Mouse (Mus musculus): Measurements from ENCODE around the gene Ralbp1. TPM values are rescaled to one million over a fixed set of nuclear protein-coding genes. Genes with fewer than 3 reads are reported as not detected.

Gene Ralbp1
- total RNA-seq, 2 experiments from 2014 or later, result 18.6 to 20.6 TPM

DNA sequence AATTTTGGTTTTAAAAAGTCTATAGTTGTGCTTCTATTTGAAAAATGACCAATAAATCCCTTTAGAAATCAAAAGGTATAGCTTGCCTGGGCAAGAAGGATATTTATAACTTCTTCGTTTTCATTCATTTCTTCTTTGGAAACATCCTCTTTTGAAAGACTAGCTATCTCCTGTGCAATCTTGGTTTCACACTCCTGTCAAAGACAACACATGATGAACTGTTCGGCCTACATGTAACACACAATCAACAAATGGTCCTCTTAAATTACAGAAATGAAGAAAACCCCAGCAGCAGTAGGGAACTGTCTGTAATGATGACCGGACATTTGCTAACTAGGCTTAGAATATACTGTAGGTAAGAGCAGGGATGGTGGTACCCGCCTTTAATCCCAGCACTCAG, 31.6 kb downstream of the Ralbp1 start:
- intact Hi-C loops (cut with DNase I), result no loop called here
- no peak for DNase-seq

GRCm38 (mm10) chr17:65853326-65853725, 32.3 kb downstream of the Ralbp1 start:
- DNase-seq, result no peak
- intact Hi-C loops (cut with DNase I), result no loop called here

GRCm38 (mm10) chr17:65851749-65852148, 33.8 kb downstream of the Ralbp1 start:
- intact Hi-C loops (cut with DNase I), result no loop called here
- no peak for DNase-seq

- DNase-seq, result no peak
- intact Hi-C loops (cut with DNase I), result no loop called here
Measured at GRCm38 (mm10) chr17:65850487-65850886, 35.1 kb downstream of the Ralbp1 start.

DNA sequence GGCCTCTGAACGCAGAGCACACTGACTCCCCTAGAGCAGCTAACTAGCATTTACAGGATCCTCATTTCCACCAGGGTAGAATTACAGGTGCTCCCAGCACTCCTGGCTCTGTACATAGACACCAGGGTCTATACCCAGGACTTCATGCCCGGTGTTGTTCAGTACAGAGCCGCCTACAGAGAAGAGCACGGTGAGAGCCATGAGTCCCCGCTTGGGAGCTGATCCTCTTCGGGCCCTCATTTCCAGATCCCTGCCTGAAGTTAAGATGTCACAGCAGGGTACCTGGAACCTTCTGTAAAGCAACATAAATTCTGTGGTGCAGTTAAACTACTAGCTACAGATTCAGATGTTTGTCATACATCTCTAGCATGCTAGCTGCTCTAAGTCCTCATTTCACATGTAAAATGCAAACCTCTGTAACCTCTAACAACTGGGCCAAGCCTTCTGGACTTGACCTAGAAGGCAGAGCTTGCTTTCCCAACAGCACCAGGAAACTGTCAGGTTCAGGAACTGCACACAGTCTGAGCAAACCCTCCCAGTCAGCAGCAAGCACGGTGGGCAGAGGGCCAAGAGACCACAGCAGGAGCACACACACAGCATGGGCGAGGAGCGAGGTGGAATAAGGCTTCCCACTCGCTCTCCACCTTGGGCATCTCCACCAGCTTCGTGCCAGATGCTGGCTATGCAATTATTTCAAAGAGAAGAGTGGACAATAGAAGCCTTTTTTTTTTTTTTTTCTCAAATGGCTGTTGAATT, 37.7 kb downstream of the Ralbp1 start:
- no peak for DNase-seq
- intact Hi-C loops (cut with DNase I), result no loop called here

DNA sequence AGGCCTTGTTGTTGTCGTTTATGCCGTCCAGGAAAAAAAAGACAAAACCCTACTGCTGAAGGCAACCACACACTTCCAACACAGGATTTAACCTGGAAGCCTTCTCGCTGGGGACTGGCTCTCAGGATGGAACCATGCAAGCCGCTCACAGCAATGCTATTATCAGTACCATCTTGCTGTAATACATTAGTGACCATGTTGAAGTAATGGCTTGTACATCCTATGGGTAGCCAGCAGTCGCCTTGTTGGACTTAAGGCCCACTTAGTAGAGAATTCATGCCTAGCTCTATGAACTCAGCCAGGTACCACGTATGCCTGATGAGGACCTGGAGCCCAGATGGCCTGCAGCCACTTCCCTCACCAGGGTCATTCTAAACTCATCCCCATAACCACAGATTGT, 40.2 kb downstream of the Ralbp1 start:
- no peak for DNase-seq
- intact Hi-C loops (cut with DNase I), result no loop called here

DNA sequence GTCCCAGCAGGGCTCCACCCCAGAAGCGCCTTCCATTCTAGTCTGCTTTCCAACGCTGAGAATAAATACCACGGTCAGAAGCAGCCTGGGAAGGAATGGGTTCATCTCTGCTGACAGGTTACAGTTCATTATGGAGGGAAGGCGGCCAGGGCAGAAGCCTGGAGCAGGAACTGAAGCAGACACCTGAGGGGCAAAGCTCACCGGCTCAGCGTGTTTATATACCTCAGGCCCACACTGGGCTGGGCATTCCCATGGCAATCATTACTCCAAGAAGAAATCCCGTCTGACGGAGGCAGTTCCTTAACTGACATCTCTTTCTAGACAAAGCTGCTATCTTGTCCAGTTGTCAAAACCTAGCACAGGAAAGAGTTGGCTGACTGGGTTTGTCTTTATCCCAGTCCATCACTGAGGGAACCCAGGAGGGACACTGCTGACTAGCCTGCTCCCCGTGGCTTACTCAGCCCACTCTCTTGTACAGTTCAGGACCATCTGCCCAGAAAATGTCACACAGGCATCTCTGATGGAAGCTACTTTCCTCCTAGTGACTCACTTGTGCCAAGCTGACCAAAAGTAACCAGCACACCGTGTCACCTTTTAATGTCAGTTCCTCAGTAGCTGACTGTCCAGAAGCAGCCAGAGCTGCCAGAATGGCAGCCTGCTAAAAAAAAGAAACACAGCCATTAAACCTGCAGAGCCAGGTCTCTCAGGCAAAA, 42.8 kb downstream of the Ralbp1 start:
- intact Hi-C loops (cut with DNase I), result no loop called here
- DNase-seq, result no peak

- no peak for DNase-seq
- intact Hi-C loops (cut with DNase I), result loop anchor here (10.0 kb wide), 1 partner anchor 135 kb away; no protein-coding TSS in a partner anchor
Measured at GRCm38 (mm10) chr17:65839541-65840256, 45.9 kb downstream of the Ralbp1 start.

DNA sequence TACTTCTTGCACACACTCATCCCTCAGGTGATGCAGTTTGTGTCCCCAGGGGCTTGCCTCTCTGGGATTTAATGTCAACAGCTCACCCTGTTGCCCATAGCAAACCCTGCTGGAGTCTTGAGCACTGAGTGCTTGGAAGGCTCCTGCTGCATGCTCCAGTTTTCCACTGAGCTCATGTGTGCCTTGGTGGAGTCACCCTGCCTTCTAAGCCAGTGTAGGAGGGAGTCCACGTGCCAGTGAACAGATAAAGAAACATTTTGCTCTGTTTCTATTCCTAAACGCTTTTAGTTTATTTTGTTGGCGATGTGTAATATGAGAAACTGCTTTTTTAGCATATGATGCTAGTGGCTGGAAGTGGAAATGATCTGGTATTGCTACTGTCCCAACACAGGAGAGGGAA, 48.9 kb downstream of the Ralbp1 start:
- DNase-seq, result no peak
- intact Hi-C loops (cut with DNase I), result loop anchor here (10.0 kb wide), 1 partner anchor 132 kb away; no protein-coding TSS in a partner anchor

DNA sequence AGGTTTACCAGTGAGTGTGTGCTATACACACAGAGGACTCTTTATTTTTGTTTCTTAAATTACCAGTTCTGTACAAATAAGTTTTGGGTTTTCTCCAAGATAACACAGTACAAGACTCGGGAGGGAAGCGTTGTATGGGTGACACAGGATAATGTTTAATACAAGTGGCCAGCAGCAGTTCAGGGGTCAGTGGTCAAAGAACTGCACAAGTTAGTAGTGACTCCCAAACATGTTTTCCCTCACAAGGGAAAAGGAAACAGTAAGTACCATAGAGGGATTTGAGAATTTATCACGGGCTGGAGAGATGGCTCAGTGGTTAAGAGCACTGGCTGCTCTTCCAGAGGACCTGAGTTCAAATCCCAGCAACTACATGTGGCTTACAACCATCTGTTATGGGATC, 51.7 kb downstream of the Ralbp1 start:
- intact Hi-C loops (cut with DNase I), result loop anchor here (10.0 kb wide), 1 partner anchor 129 kb away; no protein-coding TSS in a partner anchor
- no peak for DNase-seq

- intact Hi-C loops (cut with DNase I), result loop anchor here (10.0 kb wide), 1 partner anchor 126 kb away; no protein-coding TSS in a partner anchor
- DNase-seq, result no peak
Measured at GRCm38 (mm10) chr17:65830216-65830863, 55.3 kb downstream of the Ralbp1 start.

DNA sequence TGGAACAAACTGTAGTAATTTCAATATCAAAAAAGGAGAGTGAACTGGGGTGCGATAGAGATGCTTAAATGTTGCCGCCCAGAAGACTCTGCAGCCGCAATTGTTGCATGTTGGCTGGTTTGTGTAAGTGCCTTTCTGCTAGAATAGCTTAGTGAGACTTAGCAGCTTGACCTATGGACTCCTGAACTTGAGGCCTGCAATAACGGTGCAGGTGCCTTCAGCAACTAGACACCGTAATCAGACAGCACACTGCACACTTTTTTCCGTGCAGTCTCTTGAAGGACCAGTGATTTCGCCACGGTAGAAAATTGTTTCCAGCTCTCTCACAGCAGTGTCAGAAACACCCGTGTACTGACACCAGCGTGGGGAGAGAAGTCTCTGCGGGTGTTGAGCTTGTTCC, 56.6 kb downstream of the Ralbp1 start:
- intact Hi-C loops (cut with DNase I), result no loop called here
- DNase-seq, result no peak

DNA sequence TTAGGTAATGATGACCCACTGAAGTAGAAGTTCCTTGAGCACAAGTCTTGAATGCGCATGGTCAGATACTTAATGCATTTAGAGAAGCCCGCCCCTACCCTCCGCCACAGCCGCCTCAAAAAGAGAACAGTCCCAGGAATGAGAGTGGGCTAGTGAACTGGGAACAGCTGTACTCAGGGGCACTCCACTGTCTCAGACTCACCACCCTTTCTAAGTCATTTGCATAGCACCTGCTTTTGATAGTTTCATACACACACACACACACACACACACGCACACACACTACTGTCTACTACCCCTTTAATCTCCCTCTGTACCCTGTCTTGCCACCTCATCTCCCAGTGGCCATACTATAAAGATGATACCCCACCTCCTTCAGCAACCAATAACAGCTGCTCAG, 57.7 kb downstream of the Ralbp1 start:
- intact Hi-C loops (cut with DNase I), result no loop called here
- DNase-seq, result no peak

DNA sequence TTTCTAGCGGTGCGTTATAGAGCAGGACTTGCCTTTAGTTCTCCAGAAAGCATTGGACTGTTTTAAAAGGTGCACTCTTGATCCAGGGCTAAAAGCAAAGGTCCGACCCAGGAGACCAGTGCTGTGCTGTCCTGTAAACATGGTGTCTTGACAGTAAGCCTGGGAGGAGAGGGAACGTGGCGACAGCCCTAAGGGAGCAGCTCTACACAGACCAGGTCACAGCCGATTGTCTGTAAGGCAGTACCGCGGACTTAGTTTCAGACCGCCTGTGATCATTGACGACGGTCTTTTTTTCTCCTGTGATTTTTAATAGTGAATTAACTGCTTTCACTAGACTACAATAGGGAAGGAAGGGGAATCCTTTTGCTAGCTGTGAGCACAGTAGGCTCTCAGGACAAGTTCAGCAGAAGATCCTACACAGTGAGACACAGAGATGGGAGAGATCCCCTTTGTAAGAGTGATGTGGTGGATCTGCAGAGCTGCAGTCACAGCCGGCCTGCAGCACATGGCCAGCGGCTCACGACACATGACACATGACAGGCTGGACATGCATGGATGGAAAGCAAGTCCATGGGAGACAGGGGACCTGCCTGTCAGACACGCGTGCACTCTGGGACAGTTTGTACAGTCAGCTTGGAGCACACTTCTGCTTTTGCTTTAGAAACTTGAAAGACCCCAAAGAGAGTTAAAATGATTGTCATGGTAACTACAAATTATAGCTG, 58.3 kb downstream of the Ralbp1 start:
- intact Hi-C loops (cut with DNase I), result no loop called here
- DNase-seq, result no peak

GRCm38 (mm10) chr17:65826257-65826656, 59.3 kb downstream of the Ralbp1 start:
- intact Hi-C loops (cut with DNase I), result no loop called here

DNA sequence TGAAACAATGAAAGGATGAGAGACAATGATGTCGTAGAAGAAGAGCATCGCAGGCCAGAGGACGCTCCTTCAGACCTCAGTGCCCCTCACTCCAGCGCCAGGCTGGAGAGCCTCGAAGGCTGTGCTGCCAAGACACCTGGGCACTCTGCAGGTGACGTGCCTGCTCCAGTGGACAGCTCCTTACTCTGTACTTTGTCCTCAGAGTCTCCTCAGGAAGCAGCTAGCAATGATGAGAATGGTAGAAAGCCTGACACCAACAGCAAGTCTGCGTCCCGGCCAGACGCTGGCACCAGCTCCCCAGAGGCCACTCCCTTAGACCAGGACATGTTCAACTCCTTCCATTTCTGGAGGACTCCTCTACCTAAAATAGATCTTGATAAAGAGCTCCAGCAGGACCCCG, 61.4 kb downstream of the Ralbp1 start:
- DNase-seq, result no peak
- intact Hi-C loops (cut with DNase I), result no loop called here

More at GRCm38 (mm10) chr17:65826257-65826656, 59.3 kb downstream of the Ralbp1 start:
- DNase-seq, result no peak

GRCm38 (mm10) chr17:65822423-65822822, 63.2 kb downstream of the Ralbp1 start:
- intact Hi-C loops (cut with DNase I), result no loop called here
- DNase-seq, result no peak

- intact Hi-C loops (cut with DNase I), result no loop called here
- DNase-seq, result no peak
Measured at GRCm38 (mm10) chr17:65820197-65820596, 65.4 kb downstream of the Ralbp1 start.

DNA sequence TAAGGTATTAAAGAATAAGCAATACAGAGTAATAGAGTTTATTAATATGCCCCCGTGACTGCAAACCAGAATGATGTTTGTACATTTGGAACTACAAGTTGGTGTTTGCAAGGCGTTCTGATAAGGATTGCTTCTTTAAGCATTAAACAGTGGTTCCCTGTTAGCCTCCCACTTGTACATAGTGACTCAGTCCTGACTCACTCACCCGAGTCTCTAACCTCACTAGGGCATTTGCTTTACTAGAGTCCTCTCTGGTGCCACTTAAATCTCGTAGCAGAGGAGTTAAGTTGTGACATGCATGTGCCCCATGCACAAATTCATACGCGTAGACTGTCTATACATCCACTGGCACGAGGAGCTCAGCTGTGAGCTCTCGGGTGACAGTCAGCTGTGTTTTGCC, 71.8 kb downstream of the Ralbp1 start:
- intact Hi-C loops (cut with DNase I), result no loop called here
- no peak for DNase-seq

DNA sequence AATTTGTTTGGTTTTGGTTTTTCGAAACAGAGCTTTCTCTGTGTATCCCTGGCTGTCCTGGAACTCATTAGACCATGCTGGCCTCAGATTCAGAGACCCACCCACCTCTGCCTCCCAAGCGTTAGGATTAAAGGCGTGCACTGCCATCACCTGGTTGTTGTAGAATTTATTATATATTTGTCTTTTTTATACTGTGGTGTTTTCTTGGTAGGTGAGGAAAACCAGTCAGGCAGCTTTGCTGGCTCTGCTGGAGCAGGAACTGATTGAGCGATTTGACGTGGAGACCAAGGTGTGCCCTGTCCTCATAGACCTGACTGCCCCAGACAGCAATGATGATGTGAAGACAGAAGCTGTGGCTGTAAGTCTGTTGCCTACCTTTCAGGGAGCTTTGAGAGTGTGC, 74.6 kb downstream of the Ralbp1 start:
- intact Hi-C loops (cut with DNase I), result no loop called here
- DNase-seq, result no peak

All from gastrocnemius, postnatal 36 days (tissue).